Mouse (Mus musculus) cerebellum, postnatal 4 days (tissue): ENCODE data around the gene Tsc22d1.

Experiments used
- DNase-seq, 2 experiments: peaks; one replicate each; pipeline ENCODE4 v3.0.0; 2022; ENCODE audit warnings: low spot score in 2 of 2, mixed read lengths in 1 of 2

Gene Tsc22d1

DNA sequence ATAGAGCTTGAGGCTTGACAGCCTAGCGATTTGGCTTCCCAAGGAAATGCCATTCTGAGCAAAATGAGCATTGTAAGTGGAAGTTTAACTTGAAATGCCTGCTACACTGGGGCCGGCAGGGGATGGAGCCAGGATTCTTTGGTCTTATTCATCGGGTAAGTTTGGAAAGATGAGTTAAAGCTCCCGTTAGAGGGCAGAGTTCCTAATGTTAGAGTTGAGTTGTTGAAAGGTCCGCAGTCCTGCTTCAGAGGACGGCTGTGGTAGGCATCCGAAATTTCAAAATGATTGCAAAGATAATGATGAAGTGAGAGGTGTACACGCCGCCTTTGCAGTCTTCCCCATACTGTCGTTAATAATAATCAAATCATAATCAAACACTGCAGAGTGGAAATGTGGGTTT is 27.4 kb downstream of the Tsc22d1 start:
- DNase-seq: no peak

DNA sequence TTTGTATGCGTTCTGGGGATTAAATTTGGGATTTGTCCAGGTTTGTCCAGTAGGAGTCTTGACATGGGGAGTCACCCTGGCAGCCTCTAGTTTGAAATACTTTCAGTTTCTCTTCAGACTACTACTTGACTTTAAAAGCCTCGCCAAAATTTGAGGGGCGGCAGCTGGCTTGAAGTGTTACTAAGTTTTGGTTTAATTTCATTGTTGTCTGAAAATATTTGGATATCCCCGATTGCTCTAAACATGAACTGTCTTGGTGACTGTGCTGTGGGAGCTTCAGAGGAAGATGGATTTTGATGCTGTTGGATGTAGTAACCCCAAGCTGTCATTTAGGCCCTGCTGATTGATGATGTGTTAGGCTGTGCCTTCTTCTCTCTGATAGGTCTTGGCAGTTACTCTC is 34.2 kb downstream of the Tsc22d1 start:
- DNase-seq: no peak

DNA sequence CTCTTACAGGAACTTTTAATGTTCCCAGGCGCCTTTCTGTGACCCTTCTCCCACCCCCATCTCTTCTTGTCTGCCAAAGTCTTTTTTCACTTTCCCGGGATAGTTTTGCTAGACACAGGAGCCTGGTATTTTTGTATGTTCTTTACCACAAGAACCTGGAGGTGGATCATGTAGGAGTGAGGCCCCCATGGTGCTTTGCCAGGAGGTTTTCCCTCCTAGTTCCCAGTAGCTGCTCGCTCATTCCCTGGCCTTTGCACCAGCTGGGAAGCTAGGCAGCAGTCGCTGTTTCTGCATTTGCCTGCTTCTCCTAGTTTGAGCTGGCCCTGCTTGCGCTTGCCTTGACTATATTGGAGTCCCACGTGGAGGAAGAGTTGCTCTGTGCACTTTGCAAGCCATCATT is 36.2 kb downstream of the Tsc22d1 start:
- DNase-seq: peak in 1 of 2 experiments; percentile 11

DNA sequence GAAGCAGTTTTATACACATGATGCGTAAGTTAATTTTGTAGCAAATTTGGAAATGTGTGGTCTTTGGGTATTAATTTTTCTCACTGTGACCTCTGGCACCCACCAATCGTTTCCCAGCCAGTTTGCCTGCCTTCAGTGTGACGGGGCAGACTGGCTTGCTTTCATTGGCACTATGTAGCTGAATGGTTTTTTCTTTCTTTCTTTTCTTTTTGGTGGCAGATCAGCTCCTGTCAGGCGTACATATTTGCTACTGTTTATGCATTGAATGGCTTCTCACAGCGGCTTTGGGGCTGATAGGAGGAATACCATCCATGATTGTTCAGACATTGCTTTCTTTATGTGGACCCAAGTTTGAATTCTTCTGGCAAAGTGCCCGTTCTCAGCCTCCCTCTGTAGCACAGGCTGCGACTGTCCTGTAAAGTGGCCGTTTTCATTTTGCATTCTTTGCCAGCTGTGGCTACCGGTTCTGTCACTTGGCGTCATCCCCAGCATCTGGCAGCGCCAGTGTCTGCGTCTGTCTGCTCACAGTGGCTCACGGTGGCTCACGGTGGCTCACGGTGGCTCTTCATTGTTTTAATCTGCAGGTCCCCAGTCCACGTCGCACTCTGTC is 38.1 kb downstream of the Tsc22d1 start:
- DNase-seq: peak; percentile 19 to 30

- no peak for DNase-seq
These were observed 39.9 kb downstream of the Tsc22d1 start for GRCm38 (mm10) chr14:76454673-76455072.

- DNase-seq: no peak
These were observed 40.4 kb downstream of the Tsc22d1 start for GRCm38 (mm10) chr14:76455159-76455558.

- DNase-seq: no peak
These were observed 42.9 kb downstream of the Tsc22d1 start for GRCm38 (mm10) chr14:76457696-76458095.

DNA sequence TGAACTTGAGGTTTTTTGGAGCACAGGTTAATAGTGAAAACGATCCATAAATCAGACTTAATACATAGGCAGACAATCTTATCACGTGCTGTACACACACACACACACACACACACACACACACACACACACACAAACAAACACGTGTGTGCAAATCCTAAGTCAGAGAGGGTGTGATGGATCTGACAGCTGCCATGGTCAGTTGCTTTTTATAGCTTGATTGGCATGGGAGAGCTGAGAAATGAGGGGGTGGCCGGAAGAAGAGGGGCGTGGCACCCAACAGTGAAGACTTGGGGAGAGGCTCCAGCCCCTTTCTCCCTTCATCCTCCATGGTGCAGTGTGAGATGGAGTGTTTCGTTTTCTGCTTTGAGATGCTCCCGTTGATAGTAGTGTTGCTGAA is 45.4 kb downstream of the Tsc22d1 start:
- DNase-seq: no peak

- DNase-seq: no peak
These were observed 46.5 kb downstream of the Tsc22d1 start for GRCm38 (mm10) chr14:76461182-76461775.

GRCm38 (mm10) chr14:76463414-76464098 is 48.8 kb downstream of the Tsc22d1 start:
- DNase-seq: no peak

DNA sequence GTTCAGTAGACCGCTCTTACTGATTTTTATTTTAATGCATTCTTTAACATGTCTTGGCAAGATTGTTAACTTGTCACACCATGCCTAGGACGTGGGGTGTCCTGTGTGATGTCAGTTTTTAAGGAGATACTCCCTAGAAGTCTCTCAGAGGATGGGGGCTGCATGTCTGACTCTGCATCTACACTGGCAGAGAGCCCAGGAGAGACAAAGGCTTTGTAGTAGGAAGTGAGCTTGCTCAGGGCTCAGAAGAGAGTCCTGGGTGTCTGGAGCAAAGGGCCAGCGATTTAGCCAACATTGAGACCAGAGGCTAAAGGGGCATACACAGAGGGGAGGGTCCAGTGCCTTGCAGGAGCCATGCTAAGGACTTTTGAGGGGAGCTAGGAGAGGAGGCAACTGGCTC is 50.2 kb downstream of the Tsc22d1 start:
- no peak for DNase-seq

DNA sequence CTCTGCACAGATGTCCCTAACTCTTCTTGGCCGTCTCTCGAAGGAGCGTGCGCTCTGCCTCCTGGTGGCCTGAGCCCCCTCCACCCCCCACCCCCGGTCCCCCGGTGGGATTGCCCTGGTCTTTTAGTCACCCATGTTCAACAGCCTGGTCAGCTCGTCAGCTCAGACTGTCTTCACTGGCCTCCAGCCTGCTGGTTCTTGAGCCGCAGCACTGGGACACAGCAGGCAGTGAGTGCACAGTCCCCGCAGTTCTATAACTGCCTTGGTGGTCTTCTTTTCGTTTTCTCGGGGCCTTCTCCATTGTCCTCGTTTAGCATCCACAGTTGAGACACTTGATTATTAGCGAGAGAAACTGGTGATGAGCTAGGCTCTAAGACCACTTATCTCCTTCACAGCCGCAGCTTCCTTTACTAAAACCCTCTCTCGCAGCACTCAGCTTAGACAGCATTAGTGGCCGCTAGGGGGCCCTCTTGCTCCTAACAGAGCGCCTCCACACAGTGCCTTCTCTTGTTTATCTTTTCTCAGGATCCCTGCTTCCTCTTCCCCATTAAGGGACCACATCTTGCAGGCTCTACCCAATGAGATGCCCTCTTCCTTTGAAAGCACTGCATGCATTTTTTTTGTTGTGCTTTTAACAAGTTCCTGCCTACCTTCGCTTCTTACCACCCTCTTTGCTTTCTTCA is 52.0 kb downstream of the Tsc22d1 start:
- DNase-seq: peak; percentile 75 to 87

DNA sequence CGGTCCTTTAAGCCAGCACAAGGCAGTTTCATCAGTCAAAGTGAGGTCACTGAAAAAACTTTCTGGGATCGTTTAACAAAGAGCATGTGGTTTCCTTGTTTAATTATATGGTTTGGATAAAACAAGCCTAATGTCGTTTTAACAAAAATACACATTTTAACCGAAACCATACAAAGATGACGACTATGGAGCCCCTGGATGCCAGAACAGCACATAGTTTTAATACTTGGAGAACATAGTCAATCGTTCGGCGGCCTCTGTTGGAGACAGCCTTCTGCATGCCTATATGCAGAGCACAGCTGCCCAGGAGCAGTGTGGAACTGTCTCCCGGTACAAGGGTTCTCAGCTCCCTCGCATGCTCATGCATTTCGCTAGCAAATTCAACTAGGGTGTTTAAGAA is 53.2 kb downstream of the Tsc22d1 start:
- DNase-seq: no peak

- no peak for DNase-seq
These were observed 56.5 kb downstream of the Tsc22d1 start for GRCm38 (mm10) chr14:76471301-76471700.

DNA sequence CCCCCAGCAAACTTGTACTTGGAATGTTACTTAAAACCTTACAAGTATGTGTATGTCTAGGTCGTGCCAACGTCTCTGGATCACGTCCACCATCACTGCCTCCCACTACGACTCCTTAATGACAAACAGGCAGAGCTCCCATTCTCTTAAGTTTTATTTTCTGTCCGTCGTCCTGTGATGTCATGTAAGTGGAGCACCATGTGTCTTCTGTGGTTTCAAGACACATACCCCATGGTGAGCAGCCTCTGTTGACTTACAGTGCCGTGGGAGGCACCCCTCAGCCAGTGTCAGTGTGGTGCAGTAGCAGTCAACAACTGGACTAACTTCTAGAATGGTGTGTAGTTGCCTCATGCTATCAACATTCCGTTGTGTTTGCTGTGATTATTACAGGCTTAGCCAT is 57.7 kb downstream of the Tsc22d1 start:
- DNase-seq: no peak

- peak in 1 of 2 experiments; percentile 40 for DNase-seq
These were observed 58.6 kb downstream of the Tsc22d1 start for GRCm38 (mm10) chr14:76473404-76473803.

DNA sequence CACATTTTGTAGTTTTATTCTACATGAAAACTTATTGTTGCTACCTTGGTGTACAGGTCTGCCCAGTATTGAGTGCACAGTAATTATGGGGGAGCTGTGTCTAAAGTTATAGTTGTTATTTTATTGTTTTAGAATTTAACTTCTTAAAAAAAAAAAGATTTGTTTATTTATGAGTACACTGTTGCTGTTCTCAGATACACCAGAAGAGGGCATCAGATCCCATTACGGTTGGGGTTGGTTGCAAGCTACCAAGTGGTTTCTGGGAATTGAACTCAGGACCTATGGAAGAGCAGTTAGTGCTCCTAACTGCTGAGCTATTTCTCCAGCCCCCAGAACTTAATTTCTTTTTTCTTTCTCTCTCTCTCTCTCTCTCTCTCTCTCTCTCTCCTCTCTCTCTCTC is 59.4 kb downstream of the Tsc22d1 start:
- no peak for DNase-seq

- no peak for DNase-seq
These were observed 62.0 kb downstream of the Tsc22d1 start for GRCm38 (mm10) chr14:76476770-76477169.

- DNase-seq: no peak
These were observed 63.3 kb downstream of the Tsc22d1 start for GRCm38 (mm10) chr14:76478076-76478475.

DNA sequence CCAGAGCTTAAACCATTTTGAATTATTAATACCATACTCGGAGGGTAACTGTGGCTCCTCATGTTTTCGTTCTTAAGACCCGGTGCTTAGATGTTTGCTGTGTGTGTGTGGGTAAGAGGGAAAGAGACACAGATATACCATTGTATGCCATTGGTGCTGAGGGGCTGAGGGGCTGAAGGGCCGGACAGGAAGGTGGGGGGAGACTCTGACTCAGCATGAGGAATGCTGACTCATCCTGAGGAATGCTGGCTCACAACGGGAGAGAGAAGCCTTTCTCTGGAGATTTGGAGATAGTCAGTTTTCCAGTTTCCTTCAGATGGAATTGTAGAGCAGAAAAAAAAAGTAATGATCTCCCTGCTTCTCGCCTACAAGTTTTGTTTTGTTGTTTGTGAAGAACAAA is 63.9 kb downstream of the Tsc22d1 start:
- DNase-seq: no peak

- no peak for DNase-seq
These were observed 65.1 kb downstream of the Tsc22d1 start for GRCm38 (mm10) chr14:76479867-76480266.

- no peak for DNase-seq
These were observed 65.7 kb downstream of the Tsc22d1 start for GRCm38 (mm10) chr14:76480507-76480906.

- DNase-seq: no peak
These were observed 68.9 kb downstream of the Tsc22d1 start for GRCm38 (mm10) chr14:76483701-76484100.
